Mouse (Mus musculus): ENCODE results near the gene Nlrx1. TPM values are rescaled to one million over a fixed set of nuclear protein-coding genes. Genes with fewer than 3 reads are reported as not detected.
"Not testable (repeated sequence)": the region's sequence is repeated elsewhere in the genome, so short reads cannot be mapped to it uniquely, and the experiment has no call there.

Gene Nlrx1
- polyA plus RNA-seq, 1 experiment from 2014 or later: 3.0 TPM

DNA sequence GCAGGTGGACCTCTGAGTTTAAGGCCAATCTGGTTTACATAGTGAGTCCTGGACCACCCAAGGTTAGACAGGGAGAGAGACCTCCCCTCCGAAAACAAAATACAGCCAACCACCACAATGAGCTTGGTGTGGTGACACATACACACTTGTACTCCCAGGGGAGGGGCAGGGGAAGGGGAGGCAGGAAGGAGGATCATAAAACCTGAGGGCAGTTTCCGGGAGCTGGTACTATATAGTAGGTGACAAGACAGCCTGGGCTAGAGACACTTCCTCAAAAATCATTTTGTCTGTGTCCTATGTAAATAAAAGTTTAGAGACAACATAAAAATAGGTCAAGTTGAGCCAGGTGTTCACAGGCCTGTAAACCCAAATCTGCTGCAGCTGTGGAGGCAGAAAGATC, 38.8 kb upstream of the Nlrx1 start:
- Histone ChIP-seq H3K36me3 (ENCODE audit: control insufficient read depth, insufficient read depth, low read length) (no peaks in the 10 kb centered on the region), H3K9ac (ENCODE audit: low read length) (no peak overlapping the region), H3K9me3 (ENCODE audit: control insufficient read depth, low read length) (no peaks in the 10 kb centered on the region), H3K27me3 (ENCODE audit: control insufficient read depth, insufficient read depth, low read length) (no peaks in the 10 kb centered on the region), H3K27ac (replicated peaks; ENCODE audit: low read depth, low read length) (no peak overlapping the region), H3K4me1 (ENCODE audit: control insufficient read depth, insufficient read depth, low read length) (peaks cover 4% of the 10 kb centered on the region; the same call in 1 of the 2 replicates), H3K4me3 (ENCODE audit: low read depth, low read length) (no peak overlapping the region), H3K4me2 (ENCODE audit: low read depth, severe bottlenecking) (no peak overlapping the region)
- 79% methylated on average over 2 of the region's 2 CpGs for WGBS
- DNase-seq (ENCODE audit: low spot score): no peak
- ATAC-seq (ENCODE audit: insufficient number of reproducible peaks, low FRiP score, low TSS enrichment, low read depth): no peak

DNA sequence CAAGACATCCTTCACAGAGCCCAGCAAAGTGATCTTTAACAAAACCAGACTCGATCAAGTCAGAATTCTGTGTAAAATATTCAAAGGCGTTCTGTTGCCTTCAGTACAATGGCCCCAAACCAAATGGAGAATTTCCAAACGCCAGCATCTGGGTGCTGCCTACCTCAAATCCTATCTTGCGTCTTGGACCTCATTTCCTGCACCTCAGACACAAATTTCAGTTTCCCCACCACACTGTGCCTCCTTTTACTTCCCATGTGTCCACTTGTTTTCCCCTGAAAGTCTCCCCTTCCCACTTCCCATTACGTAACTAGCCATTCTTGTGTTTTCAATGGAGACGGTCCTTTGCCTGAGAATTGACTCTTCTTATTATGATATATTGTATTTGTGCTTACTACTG, 38.1 kb upstream of the Nlrx1 start:
- no peak overlapping the region for H3K27ac ChIP-seq (replicated peaks; ENCODE audit: low read depth, low read length)
- no peaks in the 10 kb centered on the region for H3K27me3 ChIP-seq (ENCODE audit: control insufficient read depth, insufficient read depth, low read length)
- no peak for ATAC-seq (ENCODE audit: insufficient number of reproducible peaks, low FRiP score, low TSS enrichment, low read depth)
- no peak for DNase-seq (ENCODE audit: low spot score)
- H3K9ac ChIP-seq (ENCODE audit: low read length): no peak overlapping the region
- H3K4me1 ChIP-seq (ENCODE audit: control insufficient read depth, insufficient read depth, low read length): peaks cover 4% of the 10 kb centered on the region; the same call in 1 of the 2 replicates
- no peak overlapping the region for H3K4me3 ChIP-seq (ENCODE audit: low read depth, low read length)
- H3K4me2 ChIP-seq (ENCODE audit: low read depth, severe bottlenecking): no peak overlapping the region
- no peaks in the 10 kb centered on the region for H3K36me3 ChIP-seq (ENCODE audit: control insufficient read depth, insufficient read depth, low read length)
- 92% methylated on average over 6 of the region's 6 CpGs for WGBS
- H3K9me3 ChIP-seq (ENCODE audit: control insufficient read depth, low read length): no peaks in the 10 kb centered on the region

DNA sequence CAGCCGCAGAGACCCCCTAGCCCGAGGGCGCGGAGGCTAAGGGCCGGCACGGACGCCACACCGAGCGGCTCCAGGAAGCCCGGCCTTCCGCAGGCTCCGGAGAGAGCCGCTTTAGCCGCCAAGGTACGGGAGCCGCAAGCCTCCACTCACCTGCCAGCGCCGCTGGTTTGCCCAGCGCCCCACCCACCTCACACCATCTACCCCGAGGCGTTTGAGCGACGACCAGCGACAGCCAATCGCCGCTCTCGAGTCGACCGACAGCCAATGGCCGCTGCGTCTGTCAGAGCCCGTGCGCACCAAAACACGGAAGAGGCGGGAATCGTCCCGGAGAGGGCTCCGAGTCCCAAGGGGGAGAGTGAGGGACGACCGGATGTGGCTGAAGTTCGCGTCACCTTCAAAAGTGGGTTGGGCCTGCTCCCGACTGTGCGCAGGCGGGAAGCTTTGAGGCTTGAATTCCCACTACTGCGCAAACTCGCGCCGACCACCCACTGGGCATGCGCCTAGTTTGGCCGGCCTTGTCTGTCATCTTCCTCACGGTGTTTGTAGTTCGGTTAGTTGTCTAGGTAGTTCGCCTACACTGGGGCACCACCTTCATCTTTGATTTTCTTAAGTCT, 37.2 kb upstream of the Nlrx1 start, which contains the start of gene Hinfp:
Gene Hinfp, minus strand, starts transcription at position 206 of the 614 bp plus-strand sequence.
- peak within 1 kb of the TSS; percentile 98 for H3K4me3 ChIP-seq (ENCODE audit: low read depth, low read length)
- DNase-seq (ENCODE audit: low spot score) (peak; percentile 99), ATAC-seq (ENCODE audit: insufficient number of reproducible peaks, low FRiP score, low TSS enrichment, low read depth) (peak; percentile 98)
- under 1% methylated on average over 50 of the region's 54 CpGs for WGBS
- 0 out of 2 replicates have a peak within 1 kb of the TSS, but pooled peaks have one; percentile 32 for H3K27ac ChIP-seq (replicated peaks; ENCODE audit: low read depth, low read length)
- peaks cover 4% of the 10 kb centered on the region; the same call in 1 of the 2 replicates for H3K36me3 ChIP-seq (ENCODE audit: control insufficient read depth, insufficient read depth, low read length)
- H3K9me3 ChIP-seq (ENCODE audit: control insufficient read depth, low read length): no peaks in the 10 kb centered on the region
- H3K9ac ChIP-seq (ENCODE audit: low read length): peak within 1 kb of the TSS; percentile 79
- H3K4me2 ChIP-seq (ENCODE audit: low read depth, severe bottlenecking): peak within 1 kb of the TSS; percentile 79
- H3K4me1 ChIP-seq (ENCODE audit: control insufficient read depth, insufficient read depth, low read length): peaks cover 2% of the 10 kb centered on the region; the same call in 1 of the 2 replicates
- no peaks in the 10 kb centered on the region for H3K27me3 ChIP-seq (ENCODE audit: control insufficient read depth, insufficient read depth, low read length)

DNA sequence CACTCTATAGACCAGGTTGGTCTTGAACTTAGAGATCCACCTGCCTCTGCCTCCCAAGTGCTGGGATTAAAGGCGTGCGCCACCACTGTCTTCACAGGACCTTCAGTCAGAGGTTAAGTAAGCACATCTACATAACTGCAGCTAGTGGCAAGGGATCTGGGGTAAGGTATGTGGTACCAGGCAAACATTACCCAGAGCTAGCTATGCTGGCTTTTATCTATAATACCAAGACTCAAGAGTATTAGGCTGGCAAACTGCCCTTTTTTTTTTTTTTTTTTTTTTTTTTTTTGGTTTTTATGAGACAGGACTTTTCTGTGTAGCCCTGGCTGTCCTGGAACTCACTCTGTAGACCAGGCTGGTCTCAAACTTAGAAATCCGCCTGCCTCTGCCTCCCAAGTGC, 31.6 kb upstream of the Nlrx1 start:
- H3K4me2 ChIP-seq (ENCODE audit: low read depth, severe bottlenecking); H3K4me1 ChIP-seq (ENCODE audit: control insufficient read depth, insufficient read depth, low read length); H3K27ac ChIP-seq (replicated peaks; ENCODE audit: low read depth, low read length); H3K9ac ChIP-seq (ENCODE audit: low read length); H3K4me3 ChIP-seq (ENCODE audit: low read depth, low read length); H3K27me3 ChIP-seq (ENCODE audit: control insufficient read depth, insufficient read depth, low read length); ATAC-seq (ENCODE audit: insufficient number of reproducible peaks, low FRiP score, low TSS enrichment, low read depth); H3K9me3 ChIP-seq (ENCODE audit: control insufficient read depth, low read length); DNase-seq (ENCODE audit: low spot score): not testable (repeated sequence)
- WGBS: 88% methylated on average over 3 of the region's 3 CpGs
- H3K36me3 ChIP-seq (ENCODE audit: control insufficient read depth, insufficient read depth, low read length): peaks cover 28% of the 10 kb centered on the region

DNA sequence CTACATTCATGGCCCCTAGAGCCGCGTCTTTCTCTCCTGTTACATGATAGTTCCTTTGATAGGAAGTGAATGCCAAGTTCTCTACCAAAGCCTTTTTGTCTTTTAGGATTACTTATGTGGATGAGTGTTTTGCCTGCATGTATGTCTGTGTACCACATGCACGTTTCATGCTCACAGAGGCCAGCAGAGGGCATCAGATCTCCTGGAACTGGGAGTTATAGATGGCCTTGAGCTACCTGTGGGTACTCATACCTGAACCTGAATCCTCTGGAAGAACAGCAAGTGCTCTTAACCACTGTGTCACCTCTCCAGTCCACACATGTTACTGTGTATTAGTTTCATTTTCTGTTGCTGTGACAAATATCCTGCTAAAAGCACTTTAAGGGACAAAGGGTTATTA, 24.1 kb upstream of the Nlrx1 start:
- H3K4me1 ChIP-seq (ENCODE audit: control insufficient read depth, insufficient read depth, low read length): peaks cover 13% of the 10 kb centered on the region; the same call in 1 of the 2 replicates
- 63% methylated on average over 3 of the region's 3 CpGs for WGBS
- DNase-seq (ENCODE audit: low spot score) (peak; percentile 54), ATAC-seq (ENCODE audit: insufficient number of reproducible peaks, low FRiP score, low TSS enrichment, low read depth) (no peak)
- no peak overlapping the region for H3K9ac ChIP-seq (ENCODE audit: low read length)
- H3K9me3 ChIP-seq (ENCODE audit: control insufficient read depth, low read length): no peaks in the 10 kb centered on the region
- no peak overlapping the region for H3K4me3 ChIP-seq (ENCODE audit: low read depth, low read length)
- no peak overlapping the region for H3K4me2 ChIP-seq (ENCODE audit: low read depth, severe bottlenecking)
- H3K27ac ChIP-seq (replicated peaks; ENCODE audit: low read depth, low read length): no peak overlapping the region
- H3K27me3 ChIP-seq (ENCODE audit: control insufficient read depth, insufficient read depth, low read length): peaks cover 15% of the 10 kb centered on the region
- peaks cover 31% of the 10 kb centered on the region for H3K36me3 ChIP-seq (ENCODE audit: control insufficient read depth, insufficient read depth, low read length)

- peaks cover 20% of the 10 kb centered on the region for H3K27me3 ChIP-seq (ENCODE audit: control insufficient read depth, insufficient read depth, low read length)
- DNase-seq (ENCODE audit: low spot score) (peak; percentile 23), ATAC-seq (ENCODE audit: insufficient number of reproducible peaks, low FRiP score, low TSS enrichment, low read depth) (no peak)
- H3K36me3 ChIP-seq (ENCODE audit: control insufficient read depth, insufficient read depth, low read length): peaks cover 16% of the 10 kb centered on the region
- no peaks in the 10 kb centered on the region for H3K9me3 ChIP-seq (ENCODE audit: control insufficient read depth, low read length)
- H3K9ac ChIP-seq (ENCODE audit: low read length): no peak overlapping the region
- H3K27ac ChIP-seq (replicated peaks; ENCODE audit: low read depth, low read length): no peak overlapping the region
- H3K4me2 ChIP-seq (ENCODE audit: low read depth, severe bottlenecking): peak overlapping the region; percentile 99
- H3K4me3 ChIP-seq (ENCODE audit: low read depth, low read length): peak overlapping the region; percentile 82
- peaks cover 18% of the 10 kb centered on the region; the same call in 1 of the 2 replicates for H3K4me1 ChIP-seq (ENCODE audit: control insufficient read depth, insufficient read depth, low read length)
- 7% methylated on average over 11 of the region's 11 CpGs for WGBS
These were observed 20.5 kb upstream of the Nlrx1 start for GRCm38 (mm10) chr9:44288959-44289291.

- peak; percentile 59 for DNase-seq (ENCODE audit: low spot score)
- WGBS: 2% methylated on average over 38 of the region's 38 CpGs
- ATAC-seq (ENCODE audit: insufficient number of reproducible peaks, low FRiP score, low TSS enrichment, low read depth): peak; percentile 60
These were observed 19.9 kb upstream of the Nlrx1 start, which contains the start of gene Abcg4 for GRCm38 (mm10) chr9:44288076-44288958. Gene Abcg4, minus strand, starts transcription at chr9:44288615.

GRCm38 (mm10) chr9:44287401-44288075, 19.1 kb upstream of the Nlrx1 start:
- no peak overlapping the region for H3K27ac ChIP-seq (replicated peaks; ENCODE audit: low read depth, low read length)
- under 1% methylated on average over 46 of the region's 47 CpGs for WGBS
- H3K36me3 ChIP-seq (ENCODE audit: control insufficient read depth, insufficient read depth, low read length): peaks cover 10% of the 10 kb centered on the region
- DNase-seq (ENCODE audit: low spot score) (peak; percentile 69), ATAC-seq (ENCODE audit: insufficient number of reproducible peaks, low FRiP score, low TSS enrichment, low read depth) (peak; percentile 60)
- H3K4me2 ChIP-seq (ENCODE audit: low read depth, severe bottlenecking): peak overlapping the region; percentile 99
- peak overlapping the region; percentile 82 for H3K4me3 ChIP-seq (ENCODE audit: low read depth, low read length)
- H3K27me3 ChIP-seq (ENCODE audit: control insufficient read depth, insufficient read depth, low read length): peaks cover 20% of the 10 kb centered on the region
- H3K4me1 ChIP-seq (ENCODE audit: control insufficient read depth, insufficient read depth, low read length): peaks cover 18% of the 10 kb centered on the region; the same call in 1 of the 2 replicates
- peak overlapping the region; percentile 73 for H3K9ac ChIP-seq (ENCODE audit: low read length)
- H3K9me3 ChIP-seq (ENCODE audit: control insufficient read depth, low read length): no peaks in the 10 kb centered on the region

More at GRCm38 (mm10) chr9:44288076-44288958, 19.9 kb upstream of the Nlrx1 start, which contains the start of gene Abcg4:
- Histone ChIP-seq H3K4me3 (ENCODE audit: low read depth, low read length) (peak within 1 kb of the TSS; percentile 82), H3K4me2 (ENCODE audit: low read depth, severe bottlenecking) (peak within 1 kb of the TSS; percentile 99), H3K27ac (replicated peaks; ENCODE audit: low read depth, low read length) (no peak within 1 kb of the TSS), H3K9ac (ENCODE audit: low read length) (peak within 1 kb of the TSS; percentile 73), H3K36me3 (ENCODE audit: control insufficient read depth, insufficient read depth, low read length) (peaks cover 13% of the 10 kb centered on the region), H3K4me1 (ENCODE audit: control insufficient read depth, insufficient read depth, low read length) (peaks cover 18% of the 10 kb centered on the region; the same call in 1 of the 2 replicates), H3K9me3 (ENCODE audit: control insufficient read depth, low read length) (no peaks in the 10 kb centered on the region), H3K27me3 (ENCODE audit: control insufficient read depth, insufficient read depth, low read length) (peaks cover 20% of the 10 kb centered on the region)

Data from limb, embryonic 11.5 days (tissue).